Mouse (Mus musculus): ENCODE measurements around the gene Tanc1.
A peak's percentile ranks its signal among the peaks of the same experiment; 100 is the strongest.

Tanc1 gene

GRCm38 (mm10) chr2:59889699-59890098 lies 277.9 kb downstream of the Tanc1 start:
- DNase-seq (ENCODE audit: low spot score), result peak; percentile 21
